In genomic region chr17:33628621-33629486, GRCm38 (mm10) we compare ENCODE assay signal across 8 mouse cellular contexts. TPM values are rescaled to one million over a fixed set of nuclear protein-coding genes. Genes with fewer than 3 reads are reported as not detected.
DNase-seq lines count a peak whose midpoint lies in the region; ATAC-seq and TF ChIP-seq lines count a peak whose summit lies in the region.

Gene Zfp414, plus strand, starts transcription at chr17:33629090.

- no peak for TF ChIP-seq CTCF in liver, embryonic 14.5 days (IDR thresholded peaks at IDR 0.05; ENCODE audit: low read depth)
- no peak; the same call in 1 of the 2 replicates for TF ChIP-seq CTCF in stomach, postnatal 0 days (IDR thresholded peaks at IDR 0.05; ENCODE audit: low read depth)

- no peaks in the 10 kb centered on the region for H3K27me3 ChIP-seq in forebrain, embryonic 10.5 days (ENCODE audit: poor library complexity, severe bottlenecking)
- H3K27me3 ChIP-seq in heart, embryonic 15.5 days, result no peaks in the 10 kb centered on the region
- H3K27me3 ChIP-seq in liver, embryonic 14.5 days (ENCODE audit: control insufficient read depth, insufficient read depth, low read length), result no peaks in the 10 kb centered on the region
- H3K27me3 ChIP-seq in neural tube, embryonic 11.5 days (ENCODE audit: control insufficient read depth, insufficient read depth, low read length), result no peaks in the 10 kb centered on the region
- no peaks in the 10 kb centered on the region for H3K27me3 ChIP-seq in stomach, postnatal 0 days (ENCODE audit: control insufficient read depth, insufficient read depth, low read length)

- ATAC-seq in CD4-positive, CD25-positive, alpha-beta regulatory T cell, adult 4 months, result peak; percentile 96
- ATAC-seq in heart, embryonic 15.5 days (replicated peaks; ENCODE audit: insufficient number of reproducible peaks, insufficient read depth, low FRiP score, low read depth), result peak; percentile 94
- ATAC-seq in liver, embryonic 14.5 days (ENCODE audit: insufficient read depth), result peak; percentile 98
- peak; percentile 94 for ATAC-seq in neural tube, embryonic 11.5 days (ENCODE audit: insufficient read depth, low FRiP score, low TSS enrichment)
- ATAC-seq in stomach, postnatal 0 days (ENCODE audit: low FRiP score, low TSS enrichment), result peak; percentile 97

- H3K4me2 ChIP-seq in heart, embryonic 15.5 days, result peak within 1 kb of the TSS; percentile 69
- H3K4me2 ChIP-seq in liver, embryonic 14.5 days (ENCODE audit: low read depth), result peak within 1 kb of the TSS; percentile 95
- H3K4me2 ChIP-seq in neural tube, embryonic 11.5 days (ENCODE audit: low read depth), result peak within 1 kb of the TSS; percentile 48
- peak within 1 kb of the TSS; percentile 74 for H3K4me2 ChIP-seq in stomach, postnatal 0 days (replicated peaks; ENCODE audit: low read depth)

- peak within 1 kb of the TSS; percentile 99 for H3K27ac ChIP-seq in forebrain, embryonic 10.5 days
- peak within 1 kb of the TSS; percentile 99 for H3K27ac ChIP-seq in heart, embryonic 15.5 days
- peak within 1 kb of the TSS; percentile 97 for H3K27ac ChIP-seq in liver, embryonic 14.5 days
- H3K27ac ChIP-seq in neural tube, embryonic 11.5 days (ENCODE audit: low read depth, low read length), result peak within 1 kb of the TSS; percentile 80
- H3K27ac ChIP-seq in stomach, postnatal 0 days (replicated peaks), result peak within 1 kb of the TSS; percentile 98

- DNase-seq in c-Kit-negative CD71-positive TER-119-positive erythroid progenitor cells, embryonic 14.5 days (ENCODE audit: low read depth, low spot score), result peak; percentile 97
- DNase-seq in forebrain, embryonic 10.5 days (ENCODE audit: extremely low spot score, low spot score), result peak; percentile 92
- peak; percentile 93 to 96 for DNase-seq in kidney, postnatal 25 days
- DNase-seq in liver, embryonic 14.5 days (ENCODE audit: low read depth in 3 of 3, low spot score in 3 of 3), result peak; percentile 92 to 95 (median 94)
- peak; percentile 95 for DNase-seq in neural tube, embryonic 11.5 days (ENCODE audit: low spot score)
- peak; percentile 94 for DNase-seq in stomach, postnatal 0 days (ENCODE audit: low spot score)

- TF ChIP-seq EP300 in liver, embryonic 14.5 days (IDR thresholded peaks at IDR 0.05; ENCODE audit: low read depth), result peak; percentile 64
- peak; percentile 96 for TF ChIP-seq EP300 in stomach, postnatal 0 days (optimal IDR thresholded peaks at IDR 0.05)

- H3K9me3 ChIP-seq in forebrain, embryonic 10.5 days, result no peaks in the 10 kb centered on the region
- H3K9me3 ChIP-seq in heart, embryonic 15.5 days (replicated peaks), result no peaks in the 10 kb centered on the region
- no peaks in the 10 kb centered on the region for H3K9me3 ChIP-seq in liver, embryonic 14.5 days (ENCODE audit: control insufficient read depth, low read length)
- H3K9me3 ChIP-seq in neural tube, embryonic 11.5 days (ENCODE audit: control insufficient read depth, low read length), result no peaks in the 10 kb centered on the region
- no peaks in the 10 kb centered on the region for H3K9me3 ChIP-seq in stomach, postnatal 0 days (ENCODE audit: control insufficient read depth, low read length)

- peak within 1 kb of the TSS; percentile 81 for H3K9ac ChIP-seq in heart, embryonic 15.5 days
- H3K9ac ChIP-seq in liver, embryonic 14.5 days (replicated peaks), result peak within 1 kb of the TSS; percentile 77
- H3K9ac ChIP-seq in neural tube, embryonic 11.5 days (ENCODE audit: low read length), result peak within 1 kb of the TSS; percentile 72
- H3K9ac ChIP-seq in stomach, postnatal 0 days (ENCODE audit: low read length), result peak within 1 kb of the TSS; percentile 83

- H3K4me3 ChIP-seq in forebrain, embryonic 10.5 days, result peak within 1 kb of the TSS; percentile 78
- H3K4me3 ChIP-seq in heart, embryonic 15.5 days, result peak within 1 kb of the TSS; percentile 81
- H3K4me3 ChIP-seq in liver, embryonic 14.5 days (ENCODE audit: insufficient read depth in 1 of 2, low read depth in 2 of 2, low read length in 2 of 2), result peak within 1 kb of the TSS; percentile 72 to 80
- peak within 1 kb of the TSS; percentile 42 for H3K4me3 ChIP-seq in neural tube, embryonic 11.5 days (ENCODE audit: low read depth, low read length)
- peak within 1 kb of the TSS; percentile 71 for H3K4me3 ChIP-seq in stomach, postnatal 0 days (ENCODE audit: low read depth, low read length)

- WGBS in forebrain, embryonic 10.5 days, result 3% methylated on average over 35 of the region's 35 CpGs
- WGBS in heart, embryonic 15.5 days, result 4% methylated on average over 35 of the region's 35 CpGs
- 2% methylated on average over 35 of the region's 35 CpGs for WGBS in liver, embryonic 14.5 days (ENCODE audit: insufficient replicate concordance)
- 4% methylated on average over 31 of the region's 35 CpGs for WGBS in neural tube, embryonic 11.5 days
- WGBS in stomach, postnatal 0 days, result 3% methylated on average over 35 of the region's 35 CpGs

- peaks cover 37% of the 10 kb centered on the region for H3K36me3 ChIP-seq in forebrain, embryonic 10.5 days (replicated peaks)
- peaks cover 12% of the 10 kb centered on the region; the same call in 1 of the 2 replicates for H3K36me3 ChIP-seq in heart, embryonic 15.5 days
- H3K36me3 ChIP-seq in liver, embryonic 14.5 days (replicated peaks; ENCODE audit: control insufficient read depth, insufficient read depth, low read depth), result peaks cover 4% of the 10 kb centered on the region; the same call in 1 of the 2 replicates
- no peaks in the 10 kb centered on the region; the same call in 1 of the 2 replicates for H3K36me3 ChIP-seq in neural tube, embryonic 11.5 days (ENCODE audit: control insufficient read depth, insufficient read depth, low read length)
- H3K36me3 ChIP-seq in stomach, postnatal 0 days (ENCODE audit: control insufficient read depth, insufficient read depth, low read length), result peaks cover 12% of the 10 kb centered on the region; the same call in 1 of the 2 replicates

- peaks cover 22% of the 10 kb centered on the region for H3K4me1 ChIP-seq in forebrain, embryonic 10.5 days
- peaks cover 25% of the 10 kb centered on the region for H3K4me1 ChIP-seq in heart, embryonic 15.5 days (replicated peaks)
- H3K4me1 ChIP-seq in liver, embryonic 14.5 days (replicated peaks; ENCODE audit: control insufficient read depth in 2 of 2, insufficient read depth in 2 of 2, low read length in 1 of 2), result peaks cover 11 to 21% of the 10 kb centered on the region in 2 experiments
- H3K4me1 ChIP-seq in neural tube, embryonic 11.5 days (ENCODE audit: control insufficient read depth, insufficient read depth, low read length), result peaks cover 7% of the 10 kb centered on the region; the same call in 1 of the 2 replicates
- H3K4me1 ChIP-seq in stomach, postnatal 0 days (replicated peaks; ENCODE audit: control insufficient read depth, insufficient read depth), result peaks cover 3% of the 10 kb centered on the region

RNA-seq across cellular contexts. Expression of gene Zfp414, which starts in this region (rescaled TPM):
- 10 to 100 TPM; 51.4 to 82.4 TPM for polyA plus RNA-seq in CD4-positive, CD25-positive, alpha-beta regulatory T cell, adult 4 months (2017; shearing (Covaris generic))
- polyA plus RNA-seq in forebrain, embryonic 10.5 days (2016; fragmentation: Nextera tagmentation; extraction: Ambion mirVana), result 47.6 and 51.2 TPM in 2 replicates
- polyA plus RNA-seq in heart, embryonic 15.5 days (2015; fragmentation: Nextera tagmentation; extraction: Ambion mirVana), result 29.8 and 32.1 TPM in 2 replicates
- polyA plus RNA-seq in liver, embryonic 14.5 days (2012; rRNA removed), result 22.7 and 28.9 TPM in 2 replicates
- polyA plus RNA-seq in liver, embryonic 14.5 days (2014; fragmentation: Nextera tagmentation; extraction: Ambion mirVana), result 24.6 and 26.5 TPM in 2 replicates
- 68.8 and 71.0 TPM in 2 replicates for polyA plus RNA-seq in neural tube, embryonic 11.5 days (2014; fragmentation: Nextera tagmentation; extraction: Ambion mirVana)
- 23.7 and 27.5 TPM in 2 replicates for polyA plus RNA-seq in stomach, postnatal 0 days (2015; fragmentation: Nextera tagmentation; extraction: Ambion mirVana)

Comparison
In these comparisons a context has a peak if more than half of its experiments do, and no peak if none do; other contexts are left out.
1. Peak in every context shown above with its lines: DNase-seq, ATAC-seq, H3K4me3 ChIP-seq and H3K27ac ChIP-seq.